Mouse (Mus musculus): ENCODE measurements around the gene Gjd2.

DNA sequence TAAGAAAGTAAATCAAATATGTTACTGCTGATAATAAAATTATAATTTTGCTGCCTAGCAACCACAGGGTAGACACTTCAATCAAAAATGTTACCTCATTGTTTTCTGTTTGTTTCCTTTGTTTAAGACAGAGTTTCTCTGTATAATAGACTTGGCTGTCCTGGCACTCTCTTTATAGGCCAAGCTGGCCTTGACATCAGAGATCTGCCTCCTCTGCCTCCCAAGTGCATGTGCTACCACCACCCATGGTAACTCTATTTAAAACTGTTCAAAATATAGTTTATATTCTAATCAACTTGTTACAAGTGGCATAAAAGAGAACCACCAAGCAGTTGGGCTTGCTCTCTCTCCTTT, 6.8 kb upstream of the Gjd2 start:
- no peak for TF ChIP-seq CTCF (IDR thresholded peaks at IDR 0.05; ENCODE audit: low read depth)
- no peak for TF ChIP-seq EP300 (IDR thresholded peaks at IDR 0.05; ENCODE audit: low read depth)
